Mouse (Mus musculus): ENCODE measurements at regions not wholly inside any gene's neighbourhood (a gene's known extent, or its start where the extent isn't known, plus 50 kb on each side); places are given as distances from the start of the nearest gene placed in this dataset.

DNA sequence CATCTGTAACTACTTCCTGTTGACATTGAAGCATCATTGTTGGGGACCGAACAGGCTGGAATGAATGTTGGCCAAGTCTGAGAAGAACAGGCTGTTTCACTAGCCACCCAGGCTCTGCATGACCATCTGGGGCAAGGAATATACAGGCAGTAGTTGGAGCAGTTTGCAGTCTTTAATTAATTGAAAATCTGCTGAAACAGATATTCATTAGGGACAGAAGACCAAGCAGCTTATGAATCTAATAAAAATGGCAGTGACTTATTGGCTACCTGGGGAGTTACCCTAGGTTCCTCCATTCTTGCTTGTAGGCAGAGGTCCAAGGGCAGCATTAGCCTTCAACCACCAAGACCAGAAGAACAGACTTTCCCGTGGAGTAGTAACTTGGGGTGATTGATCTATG, 1262.2 kb downstream of the Dnajb9 start:
- Histone ChIP-seq H3K27me3 (ENCODE audit: control insufficient read depth, insufficient read depth, low read length) (no peaks in the 10 kb centered on the region), H3K9ac (ENCODE audit: low read depth, low read length) (no peak overlapping the region), H3K4me1 (ENCODE audit: control insufficient read depth, insufficient read depth, low read length) (no peaks in the 10 kb centered on the region), H3K79me2 (ENCODE audit: control insufficient read depth, insufficient read depth, low read length) (no peaks in the 10 kb centered on the region), H3K4me3 (ENCODE audit: insufficient read depth, low read depth, low read length) (no peak overlapping the region), H3K36me3 (ENCODE audit: control insufficient read depth, insufficient read depth, low read length) (no peaks in the 10 kb centered on the region), H3K27ac (replicated peaks; ENCODE audit: insufficient read depth, low read depth, low read length) (no peak overlapping the region)
- no peak for DNase-seq (ENCODE audit: extremely low read depth, low read depth, low spot score)
- WGBS: 69% methylated on average over 2 of the region's 2 CpGs
- TF ChIP-seq POLR2A (IDR thresholded peaks at IDR 0.05; ENCODE audit: extremely low read depth, insufficient read depth, low read length): no peak

DNA sequence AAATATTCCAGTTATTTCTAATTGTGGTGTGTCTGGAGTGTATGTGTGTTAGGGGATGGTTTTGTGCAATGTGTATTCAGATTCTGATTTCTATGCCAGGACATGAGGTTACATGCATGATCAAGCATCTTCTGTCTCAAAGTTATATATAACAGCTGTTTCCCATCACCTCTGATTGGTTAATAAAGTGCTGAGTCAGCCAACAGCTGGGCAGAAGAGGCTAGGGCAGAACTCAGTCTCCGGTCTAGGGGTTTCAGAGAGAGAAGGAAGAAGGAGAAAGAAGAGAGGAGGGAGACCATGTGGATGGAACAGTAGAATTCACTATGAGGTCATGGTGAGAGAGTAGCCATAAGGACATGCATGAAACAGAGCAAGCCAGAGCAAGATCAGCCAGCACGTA, 1295.8 kb downstream of the Dnajb9 start:
- DNase-seq (ENCODE audit: extremely low read depth, low read depth, low spot score): no peak
- TF ChIP-seq CTCF (IDR thresholded peaks at IDR 0.05; ENCODE audit: low read depth, low read length) (no peak), POLR2A (IDR thresholded peaks at IDR 0.05; ENCODE audit: extremely low read depth, insufficient read depth, low read length) (no peak)
- H3K9ac ChIP-seq (ENCODE audit: low read depth, low read length): no peak overlapping the region
- no peaks in the 10 kb centered on the region for H3K27me3 ChIP-seq (ENCODE audit: control insufficient read depth, insufficient read depth, low read length)
- H3K27ac ChIP-seq (replicated peaks; ENCODE audit: insufficient read depth, low read depth, low read length): no peak overlapping the region
- H3K4me1 ChIP-seq (ENCODE audit: control insufficient read depth, insufficient read depth, low read length): no peaks in the 10 kb centered on the region
- H3K79me2 ChIP-seq (ENCODE audit: control insufficient read depth, insufficient read depth, low read length): no peaks in the 10 kb centered on the region
- no peak overlapping the region for H3K4me3 ChIP-seq (ENCODE audit: insufficient read depth, low read depth, low read length)
- H3K36me3 ChIP-seq (ENCODE audit: control insufficient read depth, insufficient read depth, low read length): no peaks in the 10 kb centered on the region
- 69% methylated on average over 2 of the region's 2 CpGs for WGBS

Data from liver, adult 2 months (tissue).